In the genomic region with DNA sequence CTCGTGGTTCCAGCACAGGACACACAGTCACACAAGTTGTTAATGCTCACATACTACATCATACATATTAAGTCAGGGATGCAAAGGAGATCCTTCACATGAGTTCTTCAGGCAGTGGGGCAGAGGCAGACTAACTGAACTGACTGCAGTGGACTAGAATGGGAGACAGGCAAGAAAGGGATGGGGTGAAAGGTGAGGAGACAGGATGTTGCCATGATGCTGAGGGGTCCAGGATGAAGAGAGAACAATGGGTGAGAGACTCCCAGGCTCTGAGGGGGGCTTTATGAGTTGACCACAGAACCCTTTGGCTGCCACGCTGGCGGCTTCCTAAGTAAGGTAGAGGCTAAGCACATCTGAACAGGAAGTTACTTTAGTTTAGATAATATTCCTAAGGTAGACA, we compare ENCODE assay signal across 9 mouse cellular contexts. TPM values are rescaled to one million over a fixed set of nuclear protein-coding genes. Genes with fewer than 3 reads are reported as not detected.
DNase-seq lines count a peak whose midpoint lies in the region; ATAC-seq and TF ChIP-seq lines count a peak whose summit lies in the region.
"Had no signal": no experiment of that assay in that cellular context is flagged by ENCODE, and none has a peak within 500 bp of the region (broad histone marks: within the 10 kb centered on the region; RNA-seq: fewer than 3 reads in every experiment).

No protein-coding gene starts in this region.

- H3K9me3 ChIP-seq in liver, embryonic 11.5 days (ENCODE audit: control insufficient read depth, low read length), result no peaks in the 10 kb centered on the region
- H3K9me3 ChIP-seq in forebrain, embryonic 11.5 days (ENCODE audit: control insufficient read depth, low read length), result no peaks in the 10 kb centered on the region
- H3K9me3 ChIP-seq in hindbrain, postnatal 0 days (ENCODE audit: low read length), result no peaks in the 10 kb centered on the region
- no peaks in the 10 kb centered on the region for H3K9me3 ChIP-seq in neural tube, embryonic 14.5 days (ENCODE audit: control insufficient read depth, low read length)

- H3K4me2 ChIP-seq in liver, embryonic 11.5 days, result peak overlapping the region; percentile 74
- H3K4me2 ChIP-seq in forebrain, embryonic 11.5 days (ENCODE audit: low read depth, low read length, severe bottlenecking), result peak overlapping the region; percentile 75; the same call in 1 of the 2 replicates
- peak overlapping the region; percentile 97; the same call in 1 of the 2 replicates for H3K4me2 ChIP-seq in hindbrain, postnatal 0 days (ENCODE audit: low read depth, low read length)
- H3K4me2 ChIP-seq in neural tube, embryonic 14.5 days (ENCODE audit: low read depth, low read length), result peak overlapping the region; percentile 94; the same call in 1 of the 2 replicates

- no peaks in the 10 kb centered on the region; the same call in none of the 2 replicates for H3K4me1 ChIP-seq in liver, embryonic 11.5 days (replicated peaks; ENCODE audit: control insufficient read depth, insufficient read depth, low read length)
- H3K4me1 ChIP-seq in forebrain, embryonic 11.5 days (replicated peaks; ENCODE audit: control insufficient read depth, insufficient read depth, low read length), result no peaks in the 10 kb centered on the region; the same call in 1 of the 2 replicates
- H3K4me1 ChIP-seq in hindbrain, postnatal 0 days (ENCODE audit: insufficient read depth, low read length), result no peaks in the 10 kb centered on the region; the same call in 1 of the 2 replicates
- H3K4me1 ChIP-seq in neural tube, embryonic 14.5 days (ENCODE audit: control insufficient read depth, insufficient read depth, low read length), result peaks cover 9% of the 10 kb centered on the region; the same call in 1 of the 2 replicates

- peak; percentile 30 for DNase-seq in liver, embryonic 11.5 days (ENCODE audit: low spot score)
- DNase-seq in liver, result no peak
- no peak for DNase-seq in forebrain, embryonic 11.5 days (ENCODE audit: low spot score)
- no peak for DNase-seq in hindbrain, postnatal 0 days (ENCODE audit: low spot score)
- DNase-seq in B cell, adult 2 months, result no peak
- no peak for DNase-seq in lung, postnatal 4 days
- DNase-seq: kidney, postnatal 10 days had no signal

- H3K36me3 ChIP-seq in liver, embryonic 11.5 days (ENCODE audit: control insufficient read depth, insufficient read depth, low read length), result no peaks in the 10 kb centered on the region; the same call in 1 of the 2 replicates
- no peaks in the 10 kb centered on the region; the same call in 1 of the 2 replicates for H3K36me3 ChIP-seq in forebrain, embryonic 11.5 days (ENCODE audit: control insufficient read depth, insufficient read depth, low read length)
- peaks cover 1% of the 10 kb centered on the region; the same call in 1 of the 2 replicates for H3K36me3 ChIP-seq in hindbrain, postnatal 0 days (ENCODE audit: insufficient read depth, low read length)
- H3K36me3 ChIP-seq in neural tube, embryonic 14.5 days (ENCODE audit: control insufficient read depth, insufficient read depth, low read length), result no peaks in the 10 kb centered on the region

- no peak for TF ChIP-seq CTCF in hindbrain, postnatal 0 days (IDR thresholded peaks at IDR 0.05; ENCODE audit: low read depth)

- H3K9ac ChIP-seq in liver, embryonic 11.5 days (ENCODE audit: low read depth, low read length), result no peak overlapping the region
- no peak overlapping the region for H3K9ac ChIP-seq in forebrain, embryonic 11.5 days (ENCODE audit: low read length)
- no peak overlapping the region for H3K9ac ChIP-seq in hindbrain, postnatal 0 days (replicated peaks; ENCODE audit: low read length)
- H3K9ac ChIP-seq in neural tube, embryonic 14.5 days (replicated peaks; ENCODE audit: low read depth, low read length), result no peak overlapping the region

- H3K27me3 ChIP-seq in liver, embryonic 11.5 days (replicated peaks; ENCODE audit: control insufficient read depth, insufficient read depth, low read length), result 0 out of 2 replicates have a peak, but pooled peaks cover 2% of the 10 kb centered on the region
- H3K27me3 ChIP-seq in forebrain, embryonic 11.5 days (ENCODE audit: control insufficient read depth, insufficient read depth, low read length), result no peaks in the 10 kb centered on the region
- H3K27me3 ChIP-seq in hindbrain, postnatal 0 days (ENCODE audit: insufficient read depth, low read length), result no peaks in the 10 kb centered on the region
- no peaks in the 10 kb centered on the region for H3K27me3 ChIP-seq in neural tube, embryonic 14.5 days (ENCODE audit: control insufficient read depth, insufficient read depth, low read length)

- ATAC-seq in liver, embryonic 11.5 days (replicated peaks; ENCODE audit: low FRiP score), result no peak
- no peak for ATAC-seq in forebrain, embryonic 11.5 days (replicated peaks; ENCODE audit: low FRiP score)
- ATAC-seq in hindbrain, postnatal 0 days, result no peak
- ATAC-seq in neural tube, embryonic 14.5 days (ENCODE audit: low read depth), result 0 out of 2 replicates have a peak, but pooled peaks have one; percentile 5

- WGBS in liver, embryonic 11.5 days, result 79% methylated on average over 3 of the region's 3 CpGs
- 89% methylated on average over 3 of the region's 3 CpGs for WGBS in forebrain, embryonic 11.5 days
- 84% methylated on average over 3 of the region's 3 CpGs for WGBS in hindbrain, postnatal 0 days
- WGBS in neural tube, embryonic 14.5 days, result 94% methylated on average over 3 of the region's 3 CpGs

- no peak overlapping the region for H3K27ac ChIP-seq in liver, embryonic 11.5 days (ENCODE audit: low read depth, low read length)
- H3K27ac ChIP-seq in forebrain, embryonic 11.5 days (ENCODE audit: low read depth, low read length), result no peak overlapping the region
- no peak overlapping the region for H3K27ac ChIP-seq in hindbrain, postnatal 0 days
- H3K27ac ChIP-seq in neural tube, embryonic 14.5 days (ENCODE audit: low read depth, low read length), result no peak overlapping the region

- no peak overlapping the region for H3K4me3 ChIP-seq in liver, embryonic 11.5 days (ENCODE audit: low read depth, low read length)
- no peak overlapping the region for H3K4me3 ChIP-seq in forebrain, embryonic 11.5 days (ENCODE audit: low read depth, low read length)
- H3K4me3 ChIP-seq in hindbrain, postnatal 0 days (ENCODE audit: low read length), result no peak overlapping the region
- H3K4me3 ChIP-seq in neural tube, embryonic 14.5 days (ENCODE audit: low read depth, low read length), result 0 out of 2 replicates have a peak overlapping the region, but pooled peaks have one; percentile 59

RNA-seq across cellular contexts. Expression of a gene that starts 0.8 kb away (rescaled TPM):
- polyA plus RNA-seq in liver, embryonic 11.5 days (2014; fragmentation: Nextera tagmentation; extraction: Ambion mirVana), result 51.4 and 51.8 TPM in 2 replicates
- 64.7 and 74.8 TPM in 2 replicates for polyA plus RNA-seq in forebrain, embryonic 11.5 days (2014; fragmentation: Nextera tagmentation; extraction: Ambion mirVana)
- 57.9 and 94.0 TPM in 2 replicates for total RNA-seq in hindbrain, postnatal 0 days (2014; rRNA removed)
- polyA plus RNA-seq in hindbrain, postnatal 0 days (2015; fragmentation: Nextera tagmentation; extraction: Ambion mirVana), result 50.6 and 56.8 TPM in 2 replicates
- polyA plus RNA-seq in neural tube, embryonic 14.5 days (2014; fragmentation: Nextera tagmentation; extraction: Ambion mirVana), result 53.6 and 66.3 TPM in 2 replicates

RNA-seq across cellular contexts. Expression of a gene that starts 3.7 kb away (rescaled TPM):
- not detected in 2 replicates for polyA plus RNA-seq in liver, embryonic 11.5 days (2014; fragmentation: Nextera tagmentation; extraction: Ambion mirVana)
- polyA plus RNA-seq in forebrain, embryonic 11.5 days (2014; fragmentation: Nextera tagmentation; extraction: Ambion mirVana), result not detected in 2 replicates
- total RNA-seq in hindbrain, postnatal 0 days (2014; rRNA removed), result not detected in 2 replicates
- not detected in 2 replicates for polyA plus RNA-seq in hindbrain, postnatal 0 days (2015; fragmentation: Nextera tagmentation; extraction: Ambion mirVana)
- not detected in 2 replicates for polyA plus RNA-seq in neural tube, embryonic 14.5 days (2014; fragmentation: Nextera tagmentation; extraction: Ambion mirVana)
- total RNA-seq: megakaryocyte, adult 5-6 weeks had no signal

RNA-seq across cellular contexts. Expression of a gene that starts 14.5 kb away (rescaled TPM):
- polyA plus RNA-seq in liver, embryonic 11.5 days (2014; fragmentation: Nextera tagmentation; extraction: Ambion mirVana), result 8.1 and 12.1 TPM in 2 replicates
- polyA plus RNA-seq in forebrain, embryonic 11.5 days (2014; fragmentation: Nextera tagmentation; extraction: Ambion mirVana), result 21.1 and 22.6 TPM in 2 replicates
- total RNA-seq in hindbrain, postnatal 0 days (2014; rRNA removed), result 37.2 and 50.2 TPM in 2 replicates
- polyA plus RNA-seq in hindbrain, postnatal 0 days (2015; fragmentation: Nextera tagmentation; extraction: Ambion mirVana), result 48.7 and 54.3 TPM in 2 replicates
- polyA plus RNA-seq in neural tube, embryonic 14.5 days (2014; fragmentation: Nextera tagmentation; extraction: Ambion mirVana), result 49.6 and 54.8 TPM in 2 replicates

RNA-seq across cellular contexts. Expression of a gene that starts 20.2 kb away (rescaled TPM):
- 2.0 and 3.2 TPM in 2 replicates for polyA plus RNA-seq in liver, embryonic 11.5 days (2014; fragmentation: Nextera tagmentation; extraction: Ambion mirVana)
- 12.8 and 15.8 TPM in 2 replicates for polyA plus RNA-seq in forebrain, embryonic 11.5 days (2014; fragmentation: Nextera tagmentation; extraction: Ambion mirVana)
- total RNA-seq in hindbrain, postnatal 0 days (2014; rRNA removed), result 177 and 221 TPM in 2 replicates
- 69.8 and 73.1 TPM in 2 replicates for polyA plus RNA-seq in hindbrain, postnatal 0 days (2015; fragmentation: Nextera tagmentation; extraction: Ambion mirVana)
- 98.4 and 105 TPM in 2 replicates for polyA plus RNA-seq in neural tube, embryonic 14.5 days (2014; fragmentation: Nextera tagmentation; extraction: Ambion mirVana)
- total RNA-seq: megakaryocyte, adult 5-6 weeks had no signal

RNA-seq across cellular contexts. Expression of a gene that starts 23.1 kb away (rescaled TPM):
- 16.1 and 19.4 TPM in 2 replicates for polyA plus RNA-seq in liver, embryonic 11.5 days (2014; fragmentation: Nextera tagmentation; extraction: Ambion mirVana)
- polyA plus RNA-seq in forebrain, embryonic 11.5 days (2014; fragmentation: Nextera tagmentation; extraction: Ambion mirVana), result 15.8 and 18.8 TPM in 2 replicates
- 10.8 and 14.7 TPM in 2 replicates for total RNA-seq in hindbrain, postnatal 0 days (2014; rRNA removed)
- polyA plus RNA-seq in hindbrain, postnatal 0 days (2015; fragmentation: Nextera tagmentation; extraction: Ambion mirVana), result 10.6 and 11.6 TPM in 2 replicates
- 12.7 and 17.0 TPM in 2 replicates for polyA plus RNA-seq in neural tube, embryonic 14.5 days (2014; fragmentation: Nextera tagmentation; extraction: Ambion mirVana)
